ENCODE assay signal across 17 mouse cellular contexts in the genomic region with DNA sequence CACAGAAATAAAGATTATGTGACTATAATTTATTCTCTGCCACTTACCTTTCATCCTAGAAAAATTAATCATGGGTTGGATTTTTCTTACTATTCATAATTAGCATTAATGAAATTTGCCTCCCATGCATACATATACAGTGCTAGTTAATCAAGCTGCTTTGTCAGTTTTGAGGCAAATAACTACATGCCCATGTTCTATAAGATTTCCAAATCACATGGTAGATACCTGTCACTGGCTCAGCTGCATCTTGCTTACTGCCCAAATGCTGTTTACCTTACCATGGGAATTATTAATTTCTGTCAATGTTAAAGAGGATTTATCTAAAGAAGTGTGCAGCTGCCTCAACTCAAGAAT.
DNase-seq lines count a peak whose midpoint lies in the region; ATAC-seq lines count a peak whose summit lies in the region.
"Had no signal": no experiment of that assay in that cellular context is flagged by ENCODE, and none has a peak within 500 bp of the region (broad histone marks: within the 10 kb centered on the region; RNA-seq: fewer than 3 reads in every experiment).

No protein-coding gene starts in this region.

- no peaks in the 10 kb centered on the region for H3K9me3 ChIP-seq in forebrain, embryonic 13.5 days (replicated peaks)
- H3K9me3 ChIP-seq in forebrain, embryonic 12.5 days, result no peaks in the 10 kb centered on the region
- no peaks in the 10 kb centered on the region for H3K9me3 ChIP-seq in hindbrain, embryonic 12.5 days (replicated peaks)
- H3K9me3 ChIP-seq in hindbrain, embryonic 13.5 days, result no peaks in the 10 kb centered on the region
- H3K9me3 ChIP-seq in neural tube, embryonic 11.5 days (ENCODE audit: control insufficient read depth, low read length), result no peaks in the 10 kb centered on the region
- H3K9me3 ChIP-seq: embryonic facial prominence, embryonic 15.5 days; heart, embryonic 12.5 days; hindbrain, embryonic 10.5 days had no signal

- H3K9ac ChIP-seq in forebrain, embryonic 13.5 days, result no peak overlapping the region
- H3K9ac ChIP-seq in forebrain, embryonic 12.5 days, result no peak overlapping the region
- no peak overlapping the region for H3K9ac ChIP-seq in hindbrain, embryonic 12.5 days
- no peak overlapping the region for H3K9ac ChIP-seq in hindbrain, embryonic 13.5 days
- H3K9ac ChIP-seq in neural tube, embryonic 11.5 days (ENCODE audit: low read length), result no peak overlapping the region
- H3K9ac ChIP-seq: embryonic facial prominence, embryonic 15.5 days; heart, embryonic 12.5 days had no signal

- ATAC-seq in forebrain, embryonic 13.5 days, result 0 out of 2 replicates have a peak, but pooled peaks have one; percentile 43
- ATAC-seq in forebrain, embryonic 12.5 days (ENCODE audit: low FRiP score), result no peak
- ATAC-seq in hindbrain, embryonic 12.5 days (ENCODE audit: low FRiP score), result 0 out of 2 replicates have a peak, but pooled peaks have one; percentile 29
- ATAC-seq in hindbrain, embryonic 13.5 days (ENCODE audit: low FRiP score), result no peak
- peak; percentile 53; the same call in 1 of the 2 replicates for ATAC-seq in neural tube, embryonic 11.5 days (ENCODE audit: insufficient read depth, low FRiP score, low TSS enrichment)
- ATAC-seq in inflammation-experienced regulatory T-cells, adult 6 months, result no peak

- no peak overlapping the region for H3K27ac ChIP-seq in forebrain, embryonic 13.5 days
- no peak overlapping the region for H3K27ac ChIP-seq in forebrain, embryonic 12.5 days
- H3K27ac ChIP-seq in hindbrain, embryonic 12.5 days, result no peak overlapping the region
- no peak overlapping the region for H3K27ac ChIP-seq in hindbrain, embryonic 13.5 days
- H3K27ac ChIP-seq in neural tube, embryonic 11.5 days (ENCODE audit: low read depth, low read length), result no peak overlapping the region
- H3K27ac ChIP-seq: embryonic facial prominence, embryonic 15.5 days; gastrocnemius, adult 2 months; hindbrain, embryonic 10.5 days had no signal

- no peaks in the 10 kb centered on the region for H3K36me3 ChIP-seq in forebrain, embryonic 13.5 days (ENCODE audit: poor library complexity, severe bottlenecking)
- H3K36me3 ChIP-seq in forebrain, embryonic 12.5 days (replicated peaks), result no peaks in the 10 kb centered on the region
- no peaks in the 10 kb centered on the region for H3K36me3 ChIP-seq in hindbrain, embryonic 12.5 days
- H3K36me3 ChIP-seq in hindbrain, embryonic 13.5 days, result no peaks in the 10 kb centered on the region
- no peaks in the 10 kb centered on the region for H3K36me3 ChIP-seq in neural tube, embryonic 11.5 days (ENCODE audit: control insufficient read depth, insufficient read depth, low read length)
- H3K36me3 ChIP-seq: embryonic facial prominence, embryonic 15.5 days; heart, embryonic 12.5 days; hindbrain, embryonic 10.5 days had no signal

- H3K27me3 ChIP-seq in forebrain, embryonic 13.5 days, result no peaks in the 10 kb centered on the region
- H3K27me3 ChIP-seq in forebrain, embryonic 12.5 days, result no peaks in the 10 kb centered on the region
- no peaks in the 10 kb centered on the region for H3K27me3 ChIP-seq in hindbrain, embryonic 12.5 days
- H3K27me3 ChIP-seq in hindbrain, embryonic 13.5 days, result no peaks in the 10 kb centered on the region
- no peaks in the 10 kb centered on the region for H3K27me3 ChIP-seq in neural tube, embryonic 11.5 days (ENCODE audit: control insufficient read depth, insufficient read depth, low read length)
- H3K27me3 ChIP-seq: embryonic facial prominence, embryonic 15.5 days; heart, embryonic 12.5 days had no signal

- H3K4me2 ChIP-seq in forebrain, embryonic 13.5 days, result no peak overlapping the region
- H3K4me2 ChIP-seq in forebrain, embryonic 12.5 days, result no peak overlapping the region
- H3K4me2 ChIP-seq in hindbrain, embryonic 12.5 days (replicated peaks), result no peak overlapping the region
- H3K4me2 ChIP-seq in hindbrain, embryonic 13.5 days, result no peak overlapping the region
- no peak overlapping the region for H3K4me2 ChIP-seq in neural tube, embryonic 11.5 days (ENCODE audit: low read depth)
- H3K4me2 ChIP-seq: embryonic facial prominence, embryonic 15.5 days; heart, embryonic 12.5 days had no signal

- H3K4me1 ChIP-seq in forebrain, embryonic 13.5 days, result peaks cover 7% of the 10 kb centered on the region; the same call in 1 of the 2 replicates
- peaks cover 7% of the 10 kb centered on the region for H3K4me1 ChIP-seq in forebrain, embryonic 12.5 days
- H3K4me1 ChIP-seq in hindbrain, embryonic 12.5 days, result 0 out of 2 replicates have a peak, but pooled peaks cover 2% of the 10 kb centered on the region
- peaks cover 7% of the 10 kb centered on the region; the same call in 1 of the 2 replicates for H3K4me1 ChIP-seq in hindbrain, embryonic 13.5 days (replicated peaks)
- H3K4me1 ChIP-seq in neural tube, embryonic 11.5 days (ENCODE audit: control insufficient read depth, insufficient read depth, low read length), result no peaks in the 10 kb centered on the region
- H3K4me1 ChIP-seq: embryonic facial prominence, embryonic 15.5 days; heart, embryonic 12.5 days had no signal

- H3K4me3 ChIP-seq in forebrain, embryonic 13.5 days, result no peak overlapping the region
- H3K4me3 ChIP-seq in forebrain, embryonic 12.5 days (replicated peaks), result no peak overlapping the region
- H3K4me3 ChIP-seq in hindbrain, embryonic 12.5 days, result no peak overlapping the region
- H3K4me3 ChIP-seq in hindbrain, embryonic 13.5 days, result no peak overlapping the region
- no peak overlapping the region for H3K4me3 ChIP-seq in neural tube, embryonic 11.5 days (ENCODE audit: low read depth, low read length)
- H3K4me3 ChIP-seq: embryonic facial prominence, embryonic 15.5 days; erythroblast, embryonic 14.5 days; gastrocnemius, adult 2 months; heart, embryonic 12.5 days; hindbrain, embryonic 10.5 days had no signal

- no peak for DNase-seq in neural tube, embryonic 11.5 days (ENCODE audit: low spot score)
- DNase-seq in neural tube, embryonic 10.5 days (ENCODE audit: extremely low spot score, low spot score), result no peak
- DNase-seq: adrenal gland, postnatal 10 days; cerebellum, adult 11 months; cerebellum, adult 8-10 months; cerebellum, postnatal 14 days; gastrocnemius, adult 2 months; gastrocnemius, postnatal 25 days had no signal

Comparison
In these comparisons a context has a peak if more than half of its experiments do, and no peak if none do; other contexts are left out.
1. ATAC-seq: peak in forebrain, embryonic 13.5 days (single experiment), hindbrain, embryonic 12.5 days (single experiment) and neural tube, embryonic 11.5 days (single experiment); none in forebrain, embryonic 12.5 days (single experiment), hindbrain, embryonic 13.5 days (single experiment) and inflammation-experienced regulatory T-cells, adult 6 months (single experiment).